Mouse (Mus musculus): ENCODE measurements around the gene Ech1.

DNA sequence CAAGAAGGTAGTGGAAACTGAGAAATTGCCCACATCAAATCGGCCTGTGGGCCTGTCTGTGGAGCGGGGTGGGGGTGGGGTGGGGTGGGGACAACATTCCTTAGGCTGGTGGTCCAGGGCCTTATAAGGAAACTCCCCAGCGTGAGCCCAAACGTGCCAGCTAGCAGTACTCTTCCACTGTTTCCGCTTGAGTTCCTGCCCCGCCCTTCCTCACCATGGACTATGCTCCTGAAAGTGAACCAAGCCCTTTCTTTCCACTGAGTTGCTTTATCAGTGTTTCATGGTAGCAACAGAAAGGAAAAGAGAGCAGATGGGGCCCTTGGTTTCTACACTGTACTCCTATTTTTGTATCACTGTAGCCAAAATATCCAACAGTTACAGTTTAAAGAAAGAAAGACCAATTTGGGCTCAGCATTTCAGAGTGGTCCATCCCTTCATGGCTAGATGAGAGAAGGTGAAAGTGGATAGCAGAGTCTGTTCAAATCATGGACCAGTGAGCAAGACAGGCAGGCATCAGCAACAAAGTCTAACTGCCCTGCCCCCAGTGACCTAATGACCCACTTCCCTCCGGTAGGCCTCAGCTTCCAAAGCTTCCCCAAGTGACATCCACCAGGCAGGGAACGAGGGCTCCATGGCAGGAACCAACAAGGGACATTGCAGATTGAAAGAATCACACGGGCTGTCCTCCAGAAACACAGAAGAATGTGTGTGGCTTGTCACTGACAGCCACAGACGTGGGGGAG is 22.0 kb upstream of the Ech1 start:
- TF ChIP-seq CTCF (IDR thresholded peaks at IDR 0.05; ENCODE audit: extremely low read depth, insufficient read length, insufficient replicate concordance, low read depth, low read length) (no peak), POLR2A (IDR thresholded peaks at IDR 0.05; ENCODE audit: low read depth, low read length) (no peak)

Data from small intestine, adult 2 months (tissue).